Mouse (Mus musculus): Measurements from ENCODE around the gene Serf2. TPM values are rescaled to one million over a fixed set of nuclear protein-coding genes. Genes with fewer than 3 reads are reported as not detected.
A peak's percentile ranks its signal among the peaks of the same experiment; 100 is the strongest.
"Not testable (repeated sequence)": the region's sequence is repeated elsewhere in the genome, so short reads cannot be mapped to it uniquely, and the experiment has no call there.

Gene Serf2
- polyA plus RNA-seq, 1 experiment from 2014 or later = 404 TPM

- Histone ChIP-seq H3K27me3 (no peaks in the 10 kb centered on the region), H3K9ac (no peak overlapping the region), H3K9me3 (no peaks in the 10 kb centered on the region), H3K4me1 (replicated peaks) (peaks cover 8% of the 10 kb centered on the region), H3K4me2 (no peak overlapping the region), H3K4me3 (no peak overlapping the region), H3K27ac (no peak overlapping the region), H3K36me3 (no peaks in the 10 kb centered on the region)
- WGBS = 80% methylated on average over 3 of the region's 3 CpGs
- no peak for ATAC-seq (ENCODE audit: low FRiP score)
Measured at GRCm38 (mm10) chr2:121477491-121478266, 28.7 kb downstream of the Serf2 start.

- no peak overlapping the region for H3K4me2 ChIP-seq
- 53% methylated on average over 3 of the region's 3 CpGs for WGBS
- no peak for ATAC-seq (ENCODE audit: low FRiP score)
Measured at GRCm38 (mm10) chr2:121480498-121480897, 31.5 kb downstream of the Serf2 start.

GRCm38 (mm10) chr2:121480916-121481315, 31.9 kb downstream of the Serf2 start:
- H3K4me2 ChIP-seq; H3K27me3 ChIP-seq; H3K36me3 ChIP-seq; ATAC-seq (ENCODE audit: low FRiP score); H3K9ac ChIP-seq; H3K4me1 ChIP-seq (replicated peaks); H3K9me3 ChIP-seq; H3K27ac ChIP-seq; H3K4me3 ChIP-seq: not testable (repeated sequence)
- WGBS = 88% methylated on average over 13 of the region's 13 CpGs

More at GRCm38 (mm10) chr2:121480498-121480897, 31.5 kb downstream of the Serf2 start:
- H3K4me3 ChIP-seq = no peak overlapping the region
- peaks cover 5% of the 10 kb centered on the region for H3K4me1 ChIP-seq (replicated peaks)
- H3K36me3 ChIP-seq = no peaks in the 10 kb centered on the region
- H3K9ac ChIP-seq = no peak overlapping the region
- H3K27ac ChIP-seq = no peak overlapping the region
- H3K27me3 ChIP-seq = no peaks in the 10 kb centered on the region
- H3K9me3 ChIP-seq = no peaks in the 10 kb centered on the region

GRCm38 (mm10) chr2:121483576-121483975, 34.6 kb downstream of the Serf2 start:
- no peak for ATAC-seq (ENCODE audit: low FRiP score)
- no peak overlapping the region for H3K27ac ChIP-seq
- no peaks in the 10 kb centered on the region for H3K9me3 ChIP-seq
- H3K4me2 ChIP-seq = no peak overlapping the region
- H3K4me3 ChIP-seq = no peak overlapping the region
- H3K36me3 ChIP-seq = no peaks in the 10 kb centered on the region
- WGBS = 39% methylated on average over 8 of the region's 8 CpGs
- H3K9ac ChIP-seq = no peak overlapping the region
- H3K27me3 ChIP-seq = no peaks in the 10 kb centered on the region
- peaks cover 5% of the 10 kb centered on the region for H3K4me1 ChIP-seq (replicated peaks)

GRCm38 (mm10) chr2:121484403-121484802, 35.4 kb downstream of the Serf2 start:
- not testable (repeated sequence) for ATAC-seq (ENCODE audit: low FRiP score); H3K4me3 ChIP-seq; H3K36me3 ChIP-seq; H3K9me3 ChIP-seq; H3K9ac ChIP-seq; H3K27ac ChIP-seq; H3K4me1 ChIP-seq (replicated peaks); H3K27me3 ChIP-seq; H3K4me2 ChIP-seq
- WGBS = 75% methylated on average over 2 of the region's 2 CpGs

- not testable (repeated sequence) for ATAC-seq (ENCODE audit: low FRiP score)
- WGBS = 83% methylated on average over 1 of the region's 6 CpGs
Measured at GRCm38 (mm10) chr2:121501550-121501949, 52.6 kb downstream of the Serf2 start.

GRCm38 (mm10) chr2:121505942-121506882, 57.2 kb downstream of the Serf2 start, which contains the start of the genes Mfap1a and Wdr76:
Gene Mfap1a (minus strand): TSS chr2:121506665.
Gene Wdr76 (plus strand): TSS chr2:121506723.
- ATAC-seq (ENCODE audit: low FRiP score) = peak; percentile 93
- Histone ChIP-seq H3K4me2 (peak within 1 kb of the TSS; percentile 84), H3K9ac (peak within 1 kb of the TSS; percentile 74), H3K4me1 (replicated peaks) (peaks cover 29% of the 10 kb centered on the region), H3K36me3 (peaks cover 15% of the 10 kb centered on the region), H3K4me3 (peak within 1 kb of the TSS; percentile 62), H3K27ac (peak within 1 kb of the TSS; percentile 77)
- not testable (repeated sequence) for H3K27me3 ChIP-seq, H3K9me3 ChIP-seq
- 5% methylated on average over 42 of the region's 42 CpGs for WGBS

More at GRCm38 (mm10) chr2:121501550-121501949, 52.6 kb downstream of the Serf2 start:
- H3K9me3 ChIP-seq, H3K4me2 ChIP-seq, H3K27ac ChIP-seq, H3K27me3 ChIP-seq, H3K4me3 ChIP-seq, H3K9ac ChIP-seq: not testable (repeated sequence)
- Histone ChIP-seq H3K36me3 (peaks cover 12% of the 10 kb centered on the region), H3K4me1 (replicated peaks) (peaks cover 11% of the 10 kb centered on the region)

- Histone ChIP-seq H3K4me3 (peak overlapping the region; percentile 62), H3K27ac (no peak overlapping the region), H3K36me3 (peaks cover 18% of the 10 kb centered on the region), H3K4me2 (peak overlapping the region; percentile 84), H3K9me3 (no peaks in the 10 kb centered on the region), H3K9ac (peak overlapping the region; percentile 74), H3K27me3 (no peaks in the 10 kb centered on the region), H3K4me1 (replicated peaks) (peaks cover 29% of the 10 kb centered on the region)
- no peak for ATAC-seq (ENCODE audit: low FRiP score)
- WGBS = 28% methylated on average over 12 of the region's 12 CpGs
Measured at GRCm38 (mm10) chr2:121507173-121507950, 58.4 kb downstream of the Serf2 start.

Small RNA genes lying within 50 kb of the gene (microRNA-seq; reads per million reads assigned to microRNA genes)
- gene Gm22953 = not detected

Other genes with a start within 250 kb of the Serf2 start
- gene Trp53bp1, start 177.8 kb upstream of the Serf2 start, polyA plus RNA-seq (2015; fragmentation: Nextera tagmentation; extraction: Ambion mirVana) = 179 and 194 TPM in 2 replicates
- gene Map1a, start 159.6 kb upstream of the Serf2 start, polyA plus RNA-seq (2015; fragmentation: Nextera tagmentation; extraction: Ambion mirVana) = 16.1 and 20.0 TPM in 2 replicates
- 18.6 and 19.3 TPM in 2 replicates for gene Ppip5k1, start 93.8 kb upstream of the Serf2 start, polyA plus RNA-seq (2015; fragmentation: Nextera tagmentation; extraction: Ambion mirVana)
- 49.1 and 50.5 TPM in 2 replicates for gene Ckmt1, start 91.5 kb upstream of the Serf2 start, polyA plus RNA-seq (2015; fragmentation: Nextera tagmentation; extraction: Ambion mirVana)
- gene Strc, start 62.0 kb upstream of the Serf2 start, polyA plus RNA-seq (2015; fragmentation: Nextera tagmentation; extraction: Ambion mirVana) = not detected in 2 replicates
- 386 and 398 TPM in 2 replicates for gene Pdia3, start 35.4 kb upstream of the Serf2 start, polyA plus RNA-seq (2015; fragmentation: Nextera tagmentation; extraction: Ambion mirVana)
- gene Catsper2, start 35.4 kb upstream of the Serf2 start, polyA plus RNA-seq (2015; fragmentation: Nextera tagmentation; extraction: Ambion mirVana) = 5.7 and 6.8 TPM in 2 replicates
- 2.5 and 2.8 TPM in 2 replicates for gene Ell3, start 4.9 kb upstream of the Serf2 start, polyA plus RNA-seq (2015; fragmentation: Nextera tagmentation; extraction: Ambion mirVana)
- gene Hypk, start 4.1 kb downstream of the Serf2 start, polyA plus RNA-seq (2015; fragmentation: Nextera tagmentation; extraction: Ambion mirVana) = 111 and 119 TPM in 2 replicates
- gene Serinc4, start 7.6 kb downstream of the Serf2 start, polyA plus RNA-seq (2015; fragmentation: Nextera tagmentation; extraction: Ambion mirVana) = 1.3 TPM in 2 replicates
- 79.2 and 79.7 TPM in 2 replicates for gene Mfap1b, start 24.9 kb downstream of the Serf2 start, polyA plus RNA-seq (2015; fragmentation: Nextera tagmentation; extraction: Ambion mirVana)
- 34.8 and 36.4 TPM in 2 replicates for gene Mfap1a, start 57.5 kb downstream of the Serf2 start, polyA plus RNA-seq (2015; fragmentation: Nextera tagmentation; extraction: Ambion mirVana)
- gene Wdr76, start 57.5 kb downstream of the Serf2 start, polyA plus RNA-seq (2015; fragmentation: Nextera tagmentation; extraction: Ambion mirVana) = 5.1 and 5.8 TPM in 2 replicates